Mouse (Mus musculus): ENCODE results near the gene Hpca. TPM values are rescaled to one million over a fixed set of nuclear protein-coding genes. Genes with fewer than 3 reads are reported as not detected.

Gene Hpca
- polyA plus RNA-seq (2015; fragmentation: Nextera tagmentation; extraction: Ambion mirVana) = 0.89 and 1.2 TPM in 2 replicates

DNA sequence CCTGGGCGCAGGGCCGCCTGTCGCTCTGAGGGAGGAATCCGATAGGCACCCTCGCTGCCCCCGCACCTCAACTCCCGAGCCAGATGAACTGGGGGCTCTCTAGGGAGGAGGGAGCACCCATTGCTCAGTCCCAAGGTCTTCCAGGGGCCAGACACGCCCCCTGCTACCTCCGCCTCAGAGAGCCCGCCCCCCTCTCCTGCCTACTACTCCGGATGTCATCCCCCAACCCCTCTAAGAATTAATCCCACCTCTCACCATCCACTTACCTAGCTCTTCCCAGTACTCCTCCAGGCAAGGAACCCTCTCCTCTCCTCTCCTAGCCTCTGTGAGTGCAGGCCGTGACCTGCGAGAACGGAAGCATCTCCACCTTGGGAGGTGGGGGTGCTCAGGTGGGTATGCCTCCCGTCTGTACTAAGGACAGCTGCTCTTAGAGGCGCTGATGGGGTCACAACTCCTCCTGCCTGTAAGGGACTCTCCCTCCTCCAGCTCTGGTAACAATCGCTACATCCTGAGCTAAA is at the start of gene Hpca:
Gene Hpca, minus strand, starts transcription at position 468 of the 518 bp plus-strand sequence.

DNA sequence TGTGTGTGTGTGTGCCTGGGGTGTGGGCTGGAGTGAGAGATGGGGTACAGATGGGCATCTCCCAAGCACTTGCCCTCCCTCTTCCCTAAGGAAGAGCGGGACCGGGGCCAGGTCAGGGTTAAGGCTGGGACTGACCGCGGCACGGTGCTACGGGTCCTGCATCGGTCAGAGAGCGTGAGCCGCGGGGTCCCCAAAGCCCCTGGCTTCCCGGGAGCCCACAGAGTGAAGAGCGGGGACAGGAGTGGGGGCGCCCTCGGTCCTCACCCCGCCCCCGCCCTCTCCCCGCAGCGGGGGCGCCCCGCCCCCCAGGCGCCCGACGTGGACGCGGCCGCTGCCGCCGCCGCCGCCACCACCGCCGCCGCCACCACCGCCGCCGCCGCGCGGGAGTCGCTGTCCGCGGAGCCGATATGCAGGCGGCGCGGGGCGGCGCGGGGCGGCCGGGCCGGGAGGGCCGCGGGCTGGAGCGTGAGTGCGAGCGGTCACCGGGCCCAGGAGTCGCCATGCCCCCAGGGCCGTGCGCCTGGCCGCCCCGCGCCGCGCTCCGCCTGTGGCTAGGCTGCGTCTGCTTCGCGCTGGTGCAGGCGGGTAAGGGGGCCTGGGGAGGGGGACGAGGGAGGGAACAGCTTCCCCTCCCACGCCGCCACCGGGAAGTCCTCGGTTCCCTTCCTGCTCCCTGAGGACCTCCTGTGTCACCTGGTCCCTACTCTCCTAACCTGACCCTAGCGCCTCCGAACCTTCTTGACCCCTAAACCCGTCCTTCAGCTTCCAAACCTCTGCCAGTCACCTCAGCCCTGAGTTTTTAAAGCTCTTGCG is 14.9 kb upstream of the Hpca start, which contains the start of gene Fndc5:
Gene Fndc5, plus strand, starts transcription at position 421 of the 813 bp plus-strand sequence.

GRCm38 (mm10) chr4:129105356-129105755 is 16.5 kb downstream of the Hpca start, which contains the start of gene Tmem54:
Gene Tmem54, plus strand, starts transcription at chr4:129105548.

Other genes with a start within 250 kb of the Hpca start
- 1.5 and 1.6 TPM in 2 replicates for gene Trim62, start 238.5 kb downstream of the Hpca start, polyA plus RNA-seq (2015; fragmentation: Nextera tagmentation; extraction: Ambion mirVana)
- 7.4 and 7.5 TPM in 2 replicates for gene Azin2, start 159.6 kb downstream of the Hpca start, polyA plus RNA-seq (2015; fragmentation: Nextera tagmentation; extraction: Ambion mirVana)
- 98.0 and 152 TPM in 2 replicates for gene Ak2, start 130.1 kb downstream of the Hpca start, polyA plus RNA-seq (2015; fragmentation: Nextera tagmentation; extraction: Ambion mirVana)
- 5.9 and 6.1 TPM in 2 replicates for gene Rnf19b, start 63.8 kb downstream of the Hpca start, polyA plus RNA-seq (2015; fragmentation: Nextera tagmentation; extraction: Ambion mirVana)
- gene Tmem54, start 16.5 kb downstream of the Hpca start, polyA plus RNA-seq (2015; fragmentation: Nextera tagmentation; extraction: Ambion mirVana) = 2.8 and 4.1 TPM in 2 replicates
- 37.6 and 38.1 TPM in 2 replicates for gene Fndc5, start 15.0 kb upstream of the Hpca start, polyA plus RNA-seq (2015; fragmentation: Nextera tagmentation; extraction: Ambion mirVana)
- 5.4 and 6.2 TPM in 2 replicates for gene S100pbp, start 67.7 kb upstream of the Hpca start, polyA plus RNA-seq (2015; fragmentation: Nextera tagmentation; extraction: Ambion mirVana)
- 32.6 and 35.0 TPM in 2 replicates for gene Yars, start 67.7 kb upstream of the Hpca start, polyA plus RNA-seq (2015; fragmentation: Nextera tagmentation; extraction: Ambion mirVana)
- gene C77080, start 139.4 kb upstream of the Hpca start, polyA plus RNA-seq (2015; fragmentation: Nextera tagmentation; extraction: Ambion mirVana) = 1.2 and 1.3 TPM in 2 replicates
- 36.7 and 40.0 TPM in 2 replicates for gene Sync, start 165.6 kb upstream of the Hpca start, polyA plus RNA-seq (2015; fragmentation: Nextera tagmentation; extraction: Ambion mirVana)
- gene Rbbp4, start 213.3 kb upstream of the Hpca start, polyA plus RNA-seq (2015; fragmentation: Nextera tagmentation; extraction: Ambion mirVana) = 188 and 198 TPM in 2 replicates
- 28.6 and 30.2 TPM in 2 replicates for gene Zbtb8os, start 213.7 kb upstream of the Hpca start, polyA plus RNA-seq (2015; fragmentation: Nextera tagmentation; extraction: Ambion mirVana)